9 mouse cellular contexts compared by ENCODE assay signal in genomic region chr10:87858939-87859338, GRCm38 (mm10). TPM values are rescaled to one million over a fixed set of nuclear protein-coding genes. Genes with fewer than 3 reads are reported as not detected.
DNase-seq lines count a peak whose midpoint lies in the region; TF ChIP-seq lines count a peak whose summit lies in the region.
"Had no signal": no experiment of that assay in that cellular context is flagged by ENCODE, and none has a peak within 500 bp of the region (broad histone marks: within the 10 kb centered on the region; RNA-seq: fewer than 3 reads in every experiment).

No protein-coding gene starts in this region.

- intact Hi-C loops in heart, adult 2 months (cut with DNase I), result loop anchor here (2.0 to 10.0 kb wide), 4 partner anchors 68 to 468 kb away; no protein-coding TSS in a partner anchor

- no peak overlapping the region; the same call in 1 of the 2 replicates for H3K9ac ChIP-seq in heart, adult 2 months (ENCODE audit: low read depth, low read length)
- H3K9ac ChIP-seq: liver, embryonic 14.5 days had no signal

- no peaks in the 10 kb centered on the region for H3K79me2 ChIP-seq in heart, adult 2 months (replicated peaks; ENCODE audit: control insufficient read depth, insufficient read depth, low read length)

- TF ChIP-seq CTCF in spleen, adult 2 months (IDR thresholded peaks at IDR 0.05; ENCODE audit: extremely low read depth, insufficient read depth, insufficient read length, insufficient replicate concordance), result no peak
- peak; percentile 14; the same call in 1 of the 2 replicates for TF ChIP-seq CTCF in heart, adult 2 months (IDR thresholded peaks at IDR 0.05)

- H3K27me3 ChIP-seq in spleen, adult 2 months (ENCODE audit: control insufficient read depth, insufficient read depth, low read length), result no peaks in the 10 kb centered on the region
- no peaks in the 10 kb centered on the region for H3K27me3 ChIP-seq in heart, adult 2 months (ENCODE audit: control insufficient read depth, insufficient read depth, low read length)

- DNase-seq in spleen, adult 2 months (ENCODE audit: low read depth in 1 of 2, low spot score in 2 of 2), result no peak
- DNase-seq in spleen, adult 18-20 months, result no peak
- DNase-seq in heart, adult 2 months, result peak in 1 of 2 experiments; percentile 44
- DNase-seq in kidney, adult 9 months, result peak; percentile 47
- peak; percentile 45 for DNase-seq in mesoderm, embryonic 11.5 days (ENCODE audit: low read depth, low spot score)
- DNase-seq in thymus, postnatal 25 days, result no peak
- no peak for DNase-seq in adrenal gland, adult 8-10 months
- no peak for DNase-seq in ovary, postnatal 14 days (ENCODE audit: low spot score)

- H3K4me1 ChIP-seq in spleen, adult 2 months (ENCODE audit: control insufficient read depth, insufficient read depth, insufficient read length), result no peaks in the 10 kb centered on the region
- H3K4me1 ChIP-seq in heart, adult 2 months (ENCODE audit: control insufficient read depth, insufficient read depth, low read length), result peaks cover 14% of the 10 kb centered on the region

- TF ChIP-seq EP300 in heart, adult 2 months (IDR thresholded peaks at IDR 0.05; ENCODE audit: insufficient read depth, low read depth, low read length), result no peak

- peak overlapping the region; percentile 15; the same call in 1 of the 2 replicates for H3K4me3 ChIP-seq in spleen, adult 2 months (ENCODE audit: extremely low read depth, insufficient read depth, insufficient read length)
- peak overlapping the region; percentile 46 for H3K4me3 ChIP-seq in heart, adult 2 months

- TF ChIP-seq POLR2A in spleen, adult 2 months (IDR thresholded peaks at IDR 0.05; ENCODE audit: low read depth, low read length), result no peak
- TF ChIP-seq POLR2A in heart, adult 2 months (IDR thresholded peaks at IDR 0.05; ENCODE audit: insufficient read depth, low read depth, low read length), result no peak

- H3K27ac ChIP-seq in spleen, adult 2 months (ENCODE audit: insufficient read depth, low read length), result no peak overlapping the region
- H3K27ac ChIP-seq in heart, adult 2 months, result peak overlapping the region; percentile 59
- H3K27ac ChIP-seq: liver, embryonic 14.5 days had no signal

- no peaks in the 10 kb centered on the region for H3K36me3 ChIP-seq in spleen, adult 2 months (ENCODE audit: control insufficient read depth, insufficient read depth, low read length)
- peaks cover 3% of the 10 kb centered on the region for H3K36me3 ChIP-seq in heart, adult 2 months (ENCODE audit: control insufficient read depth, insufficient read depth, low read length)

- WGBS in spleen, adult 2 months, result 2% methylated on average over 6 of the region's 6 CpGs
- 4% methylated on average over 6 of the region's 6 CpGs for WGBS in heart, adult 2 months

RNA-seq across cellular contexts. Expression of gene Igf1, which starts 0.9 kb away (rescaled TPM):
- 54.6 and 56.0 TPM in 2 replicates for polyA plus RNA-seq in spleen, adult 2 months (2012; rRNA removed)
- total RNA-seq in heart, adult 2 months (2021), result 10 to 100 TPM; 11.7 to 15.7 TPM
- polyA plus RNA-seq in heart, adult 2 months (2012; rRNA removed), result 16.9 and 19.8 TPM in 2 replicates
- total RNA-seq in adrenal gland, adult 8-10 months (2022), result 10 to 100 TPM; 12.3 to 27.5 (median 16.2) TPM

Comparison
In these comparisons a context has a peak if more than half of its experiments do, and no peak if none do; other contexts are left out.
1. DNase-seq: peak in kidney, adult 9 months (single experiment) and mesoderm, embryonic 11.5 days (single experiment); none in spleen, adult 2 months (0 of 2), spleen, adult 18-20 months (0 of 2), thymus, postnatal 25 days (single experiment), adrenal gland, adult 8-10 months (single experiment) and ovary, postnatal 14 days (single experiment).